Mouse (Mus musculus): ENCODE results near the gene Dguok. TPM values are rescaled to one million over a fixed set of nuclear protein-coding genes. Genes with fewer than 3 reads are reported as not detected.

The Dguok gene
- total RNA-seq, 2 experiments from 2014 or later = 29.3 to 49.2 TPM

- ATAC-seq (replicated peaks; ENCODE audit: poor library complexity, severe bottlenecking) = no peak
These were observed 67.5 kb downstream of the Dguok start for GRCm38 (mm10) chr6:83439119-83439767.

GRCm38 (mm10) chr6:83438584-83438983 is 68.2 kb downstream of the Dguok start:
- no peak for ATAC-seq (replicated peaks; ENCODE audit: poor library complexity, severe bottlenecking)

GRCm38 (mm10) chr6:83437802-83438201 is 69.0 kb downstream of the Dguok start:
- ATAC-seq (replicated peaks; ENCODE audit: poor library complexity, severe bottlenecking) = no peak

GRCm38 (mm10) chr6:83437225-83437624 is 69.5 kb downstream of the Dguok start:
- ATAC-seq (replicated peaks; ENCODE audit: poor library complexity, severe bottlenecking) = no peak

- ATAC-seq (replicated peaks; ENCODE audit: poor library complexity, severe bottlenecking) = peak; percentile 45
These were observed 70.2 kb downstream of the Dguok start for GRCm38 (mm10) chr6:83436547-83436946.

- no peak for ATAC-seq (replicated peaks; ENCODE audit: poor library complexity, severe bottlenecking)
These were observed 71.6 kb downstream of the Dguok start for GRCm38 (mm10) chr6:83435174-83435573.

GRCm38 (mm10) chr6:83433546-83433945 is 73.2 kb downstream of the Dguok start:
- ATAC-seq (replicated peaks; ENCODE audit: poor library complexity, severe bottlenecking) = peak; percentile 21

- peak; percentile 59 for ATAC-seq (replicated peaks; ENCODE audit: poor library complexity, severe bottlenecking)
These were observed 73.8 kb downstream of the Dguok start for GRCm38 (mm10) chr6:83432966-83433365.

Other genes with a start within 250 kb of the Dguok start
- gene Mthfd2, start 181.1 kb downstream of the Dguok start, total RNA-seq (2014; fragmentation: Nextera tagmentation) = 20.8 and 48.1 TPM in 2 replicates
- 31.7 and 35.6 TPM in 2 replicates for gene Mthfd2, start 181.1 kb downstream of the Dguok start, total RNA-seq (2017)
- gene Mob1a, start 181.0 kb downstream of the Dguok start, total RNA-seq (2014; fragmentation: Nextera tagmentation) = 75.2 and 76.6 TPM in 2 replicates
- 134 and 144 TPM in 2 replicates for gene Mob1a, start 181.0 kb downstream of the Dguok start, total RNA-seq (2017)
- 76.1 and 91.2 TPM in 2 replicates for gene Bola3, start 157.8 kb downstream of the Dguok start, total RNA-seq (2014; fragmentation: Nextera tagmentation)
- 53.4 and 67.8 TPM in 2 replicates for gene Bola3, start 157.8 kb downstream of the Dguok start, total RNA-seq (2017)
- gene Tet3, start 47.9 kb downstream of the Dguok start, total RNA-seq (2014; fragmentation: Nextera tagmentation) = 35.6 and 46.9 TPM in 2 replicates
- 13.4 and 17.5 TPM in 2 replicates for gene Tet3, start 47.9 kb downstream of the Dguok start, total RNA-seq (2017)
- not detected in 2 replicates for gene Actg2, start 29.3 kb upstream of the Dguok start, total RNA-seq (2014; fragmentation: Nextera tagmentation)
- not detected in 2 replicates for gene Actg2, start 29.3 kb upstream of the Dguok start, total RNA-seq (2017)
- 23.0 and 44.8 TPM in 2 replicates for gene Stambp, start 65.8 kb upstream of the Dguok start, total RNA-seq (2014; fragmentation: Nextera tagmentation)
- gene Stambp, start 65.8 kb upstream of the Dguok start, total RNA-seq (2017) = 5.0 and 9.7 TPM in 2 replicates
- not detected in 2 replicates for gene Clec4f, start 149.2 kb upstream of the Dguok start, total RNA-seq (2014; fragmentation: Nextera tagmentation)
- gene Clec4f, start 149.2 kb upstream of the Dguok start, total RNA-seq (2017) = not detected in 2 replicates
- not detected in 2 replicates for gene Cd207, start 170.9 kb upstream of the Dguok start, total RNA-seq (2014; fragmentation: Nextera tagmentation)
- not detected in 2 replicates for gene Cd207, start 170.9 kb upstream of the Dguok start, total RNA-seq (2017)
- not detected in 2 replicates for gene Vax2, start 204.3 kb upstream of the Dguok start, total RNA-seq (2014; fragmentation: Nextera tagmentation)
- gene Vax2, start 204.3 kb upstream of the Dguok start, total RNA-seq (2017) = not detected in 2 replicates
- gene Atp6v1b1, start 236.0 kb upstream of the Dguok start, total RNA-seq (2014; fragmentation: Nextera tagmentation) = not detected in 2 replicates
- not detected in 2 replicates for gene Atp6v1b1, start 236.0 kb upstream of the Dguok start, total RNA-seq (2017)